Mouse (Mus musculus) kidney, postnatal 0 days (tissue): ENCODE results near the gene Fzd9. TPM values are rescaled to one million over a fixed set of nuclear protein-coding genes. Genes with fewer than 3 reads are reported as not detected.
A peak's percentile ranks its signal among the peaks of the same experiment; 100 is the strongest.

Experiments used
- ATAC-seq: fragments of 200-750 bp; cut with Nextera tagmentation; replicated peaks from 2 replicates; pipeline ENCODE4 v1.8.0; 2017; ENCODE audit warnings: low read depth, moderate number of reproducible peaks, moderate TSS enrichment, moderate library complexity; ENCODE audit not compliant: low FRiP score
- DNase-seq: peaks from one replicate; pipeline ENCODE4 v3.0.0-alpha.2; 2016; ENCODE audit warnings: low spot score
- H3K27ac ChIP-seq: fragments of 300-500 bp; sonication (generic); 2 replicates; pipeline ENCODE4 v1.5.1; 2014; ENCODE audit warnings: mild to moderate bottlenecking
- H3K27me3 ChIP-seq: fragments of 300-500 bp; sonication (generic); 2 replicates; pipeline ENCODE4 v1.6.1; 2014; ENCODE audit warnings: low read length, mixed read lengths; ENCODE audit not compliant: insufficient read depth
- H3K36me3 ChIP-seq: fragments of 300-500 bp; sonication (generic); 2 replicates; pipeline ENCODE4 v1.6.1; 2014; ENCODE audit warnings: low read length, mixed read lengths; ENCODE audit not compliant: insufficient read depth
- H3K4me1 ChIP-seq: fragments of 300-500 bp; sonication (generic); replicated peaks from 2 replicates; pipeline ENCODE4 v1.6.1; 2014; ENCODE audit warnings: antibody characterized with exemption, low read length, mixed read lengths; ENCODE audit not compliant: insufficient read depth
- H3K4me2 ChIP-seq: fragments of 300-500 bp; sonication (generic); 2 replicates; pipeline ENCODE4 v1.6.1; 2014; ENCODE audit warnings: mild to moderate bottlenecking, low read length, moderate library complexity, mixed read lengths
- H3K4me3 ChIP-seq: fragments of 300-500 bp; sonication (generic); replicated peaks from 2 replicates; pipeline ENCODE4 v1.5.1; 2014; ENCODE audit warnings: low read depth, low read length
- H3K9ac ChIP-seq: fragments of 300-500 bp; sonication (generic); 2 replicates; pipeline ENCODE4 v1.6.1; 2014; ENCODE audit warnings: low read depth, low read length
- H3K9me3 ChIP-seq: fragments of 300-500 bp; sonication (generic); replicated peaks from 2 replicates; pipeline ENCODE4 v1.6.1; 2016; ENCODE audit warnings: low read length, inconsistent platforms, mixed read lengths
- CTCF ChIP-seq: IDR thresholded peaks from 2 replicates; pipeline ENCODE4 v1.5.1; 2016; ENCODE audit warnings: antibody characterized with exemption, low read depth, mild to moderate bottlenecking, moderate library complexity
- WGBS: fragments of 180-500 bp; shearing (Covaris S2); extraction: QIAGEN DNeasy Blood & Tissue Kit; methylation state at CpG from one replicate; pipeline ENCODE4 v1.1.7; 2014; 5-methylcytosine and 5-hydroxymethylcytosine counted together
- microRNA-seq: library from miRNA; unstranded; fragments of <30 nt; microRNA quantifications from one replicate; pipeline ENCODE4, GENCODE M21; 2016
- polyA plus RNA-seq: library from polyadenylated mRNA; unstranded; fragments of >200 nt; fragmentation: Nextera tagmentation; extraction: Ambion mirVana; gene quantifications from 2 replicates; pipeline ENCODE4 v1.2.1, GENCODE M21; 2015

The Fzd9 gene
- polyA plus RNA-seq, 1 experiment from 2014 or later: 0.93 TPM

DNA sequence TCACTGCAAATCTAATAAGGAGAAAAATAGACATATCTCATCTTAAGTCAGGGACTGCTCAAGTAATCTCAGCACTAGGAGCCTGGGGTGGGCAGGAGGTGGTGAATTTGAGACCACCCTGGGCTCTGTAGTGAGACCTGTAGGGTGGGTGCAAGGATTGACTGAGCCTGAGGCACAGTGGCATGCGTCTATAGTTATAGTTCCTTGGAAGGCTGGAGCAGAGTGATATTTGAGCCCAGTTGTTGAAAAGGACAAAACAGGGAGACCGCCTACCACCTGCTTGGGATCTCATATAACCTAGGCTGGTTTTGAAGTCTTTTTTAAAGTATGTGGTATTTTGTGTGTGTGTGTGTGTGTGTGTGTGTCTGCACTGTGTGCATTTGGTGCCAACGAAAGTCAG lies 26.9 kb downstream of the Fzd9 start:
- no peak for ATAC-seq
- H3K4me1 ChIP-seq: no peaks in the 10 kb centered on the region
- H3K27me3 ChIP-seq: no peaks in the 10 kb centered on the region
- H3K36me3 ChIP-seq: peaks cover 74% of the 10 kb centered on the region
- no peak overlapping the region for H3K9ac ChIP-seq
- H3K4me2 ChIP-seq: no peak overlapping the region
- no peak for DNase-seq
- H3K27ac ChIP-seq: no peak overlapping the region
- 84% methylated on average over 3 of the region's 3 CpGs for WGBS
- TF ChIP-seq CTCF: no peak
- no peaks in the 10 kb centered on the region for H3K9me3 ChIP-seq
- no peak overlapping the region for H3K4me3 ChIP-seq

DNA sequence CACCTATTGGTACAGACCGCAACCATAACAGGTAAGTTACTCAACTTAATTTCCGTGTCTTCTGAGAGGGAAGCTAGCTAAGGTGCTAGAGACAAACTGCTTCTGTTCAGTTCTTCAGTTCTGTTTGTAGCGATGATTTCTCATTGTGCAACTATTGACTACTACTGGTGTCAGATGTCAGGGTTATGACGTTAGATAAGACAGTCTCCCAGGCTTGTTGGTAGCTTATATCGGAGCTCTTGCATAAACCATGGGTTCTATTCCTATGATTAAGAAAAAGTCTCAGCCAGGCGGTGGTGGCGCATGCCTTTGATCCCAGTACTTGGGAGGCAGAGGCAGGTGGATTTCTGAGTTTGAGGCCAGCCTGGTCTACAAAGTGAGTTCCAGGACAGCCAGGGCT lies 29.0 kb downstream of the Fzd9 start:
- Histone ChIP-seq H3K4me3 (no peak overlapping the region), H3K9me3 (no peaks in the 10 kb centered on the region), H3K9ac (no peak overlapping the region), H3K27ac (no peak overlapping the region), H3K4me2 (no peak overlapping the region), H3K4me1 (no peaks in the 10 kb centered on the region), H3K27me3 (no peaks in the 10 kb centered on the region), H3K36me3 (peaks cover 78% of the 10 kb centered on the region)
- no peak for TF ChIP-seq CTCF
- 90% methylated on average over 7 of the region's 7 CpGs for WGBS
- DNase-seq: no peak
- ATAC-seq: no peak

DNA sequence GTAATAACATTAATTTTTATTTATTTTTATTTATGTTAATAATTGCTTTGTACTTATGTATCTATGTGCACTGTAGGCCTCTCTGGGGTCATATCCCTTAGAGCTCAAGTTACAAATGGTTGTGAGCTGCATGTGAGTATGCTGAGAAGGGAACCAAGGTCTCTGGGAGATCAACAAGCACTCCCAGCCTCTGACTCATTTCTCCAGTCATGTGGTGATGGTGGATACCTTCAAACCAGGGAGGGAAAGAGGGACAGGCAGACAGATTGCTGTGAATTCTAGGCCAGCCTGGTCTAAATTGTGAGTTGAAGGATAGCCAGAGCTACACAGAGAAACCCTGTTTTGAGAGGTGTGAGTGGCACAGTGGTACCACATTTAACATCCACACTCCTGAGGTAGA lies 30.1 kb downstream of the Fzd9 start:
- DNase-seq (no peak), ATAC-seq (no peak)
- H3K4me2 ChIP-seq: no peak overlapping the region
- no peak overlapping the region for H3K27ac ChIP-seq
- TF ChIP-seq CTCF: no peak
- H3K4me1 ChIP-seq: no peaks in the 10 kb centered on the region
- H3K9ac ChIP-seq: no peak overlapping the region
- H3K9me3 ChIP-seq: no peaks in the 10 kb centered on the region
- no peak overlapping the region for H3K4me3 ChIP-seq
- no peaks in the 10 kb centered on the region for H3K27me3 ChIP-seq
- H3K36me3 ChIP-seq: peaks cover 81% of the 10 kb centered on the region

DNA sequence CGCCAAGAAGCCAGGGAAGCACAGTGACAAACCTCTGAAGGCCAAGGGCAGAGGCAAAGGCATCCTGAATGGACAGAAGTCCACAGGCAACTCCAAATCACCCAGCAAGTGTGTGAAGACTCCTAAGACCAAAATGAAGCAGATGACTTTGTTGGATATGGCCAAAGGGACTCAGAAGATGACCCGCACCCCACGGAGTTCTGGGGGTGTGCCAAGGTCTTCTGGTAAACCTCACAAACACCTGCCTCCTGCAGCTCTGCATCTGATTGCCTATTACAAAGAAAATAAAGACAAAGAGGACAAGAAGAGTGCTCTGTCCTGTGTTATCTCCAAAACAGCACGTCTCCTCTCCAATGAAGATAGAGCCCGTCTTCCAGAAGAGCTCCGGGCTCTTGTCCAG lies 34.2 kb downstream of the Fzd9 start:
- ATAC-seq (no peak), DNase-seq (no peak)
- Histone ChIP-seq H3K4me1 (no peaks in the 10 kb centered on the region), H3K9me3 (no peaks in the 10 kb centered on the region), H3K4me2 (no peak overlapping the region), H3K4me3 (no peak overlapping the region), H3K27me3 (no peaks in the 10 kb centered on the region), H3K27ac (no peak overlapping the region), H3K9ac (no peak overlapping the region), H3K36me3 (peaks cover 83% of the 10 kb centered on the region)
- 94% methylated on average over 6 of the region's 6 CpGs for WGBS
- no peak for TF ChIP-seq CTCF

DNA sequence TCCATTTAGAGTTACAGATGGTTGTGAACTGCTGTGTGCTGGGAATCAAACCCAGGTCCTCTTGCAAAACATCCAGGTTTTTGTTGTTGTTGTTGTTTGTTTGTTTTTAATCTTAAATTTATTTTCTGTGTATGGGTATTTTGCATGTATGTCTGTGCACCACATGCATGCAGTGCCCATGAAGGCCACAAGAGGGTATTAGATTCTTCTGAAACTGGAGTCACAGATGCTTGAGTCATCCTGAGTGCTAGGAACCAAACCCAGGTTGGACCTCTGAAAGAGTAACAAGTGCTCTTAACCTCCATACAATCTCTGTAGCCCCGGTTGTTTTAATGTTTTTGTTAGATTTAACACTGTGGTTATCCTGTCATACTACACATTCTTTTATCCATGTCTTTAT lies 42.8 kb downstream of the Fzd9 start:
- no peak overlapping the region for H3K27ac ChIP-seq
- H3K4me3 ChIP-seq: no peak overlapping the region
- no peak overlapping the region for H3K9ac ChIP-seq
- H3K4me2 ChIP-seq: no peak overlapping the region
- H3K27me3 ChIP-seq: no peaks in the 10 kb centered on the region
- 92% methylated on average over 1 of the region's 1 CpGs for WGBS
- H3K9me3 ChIP-seq: no peaks in the 10 kb centered on the region
- H3K36me3 ChIP-seq: peaks cover 54% of the 10 kb centered on the region
- DNase-seq (no peak), ATAC-seq (no peak)
- H3K4me1 ChIP-seq: no peaks in the 10 kb centered on the region
- peak; percentile 43; the same call in 1 of the 2 replicates for TF ChIP-seq CTCF

DNA sequence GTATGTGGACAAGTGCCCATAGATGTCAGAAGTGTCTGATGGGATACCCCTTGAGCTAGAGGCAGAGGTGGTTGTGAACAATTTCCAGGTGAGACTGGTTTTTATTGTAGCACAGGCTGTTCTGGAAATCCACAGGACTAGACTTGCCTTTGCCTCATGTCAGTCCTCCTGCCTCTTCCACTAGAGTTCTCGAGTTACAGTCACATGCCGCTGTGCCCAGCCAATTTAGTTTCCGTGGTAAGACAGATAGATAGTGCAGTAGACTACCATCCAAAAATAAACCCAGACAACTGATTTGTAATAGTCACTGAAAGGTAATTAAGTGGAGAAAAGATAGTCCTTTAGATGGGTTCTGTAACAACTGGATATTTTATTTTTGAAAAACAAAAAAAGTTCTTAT lies 48.3 kb downstream of the Fzd9 start:
- 57% methylated on average over 3 of the region's 3 CpGs for WGBS
- no peak overlapping the region for H3K4me2 ChIP-seq
- no peak for TF ChIP-seq CTCF
- H3K4me1 ChIP-seq: no peaks in the 10 kb centered on the region
- no peaks in the 10 kb centered on the region for H3K9me3 ChIP-seq
- DNase-seq: no peak
- no peaks in the 10 kb centered on the region for H3K27me3 ChIP-seq
- no peak overlapping the region for H3K9ac ChIP-seq
- no peak overlapping the region for H3K27ac ChIP-seq
- H3K36me3 ChIP-seq: peaks cover 25% of the 10 kb centered on the region
- ATAC-seq: no peak
- no peak overlapping the region for H3K4me3 ChIP-seq

Small RNA genes lying within 50 kb of the gene (microRNA-seq; reads per million reads assigned to microRNA genes)
- not detected for gene Gm25315

Other genes starting within 250 kb of the Fzd9 start
- gene Abhd11, start 242.1 kb downstream of the Fzd9 start, polyA plus RNA-seq: 93.7 and 94.5 TPM in 2 replicates
- 6.6 and 9.0 TPM in 2 replicates for gene Stx1a, start 227.7 kb downstream of the Fzd9 start, polyA plus RNA-seq
- 42.4 and 42.6 TPM in 2 replicates for gene Dnajc30, start 187.0 kb downstream of the Fzd9 start, polyA plus RNA-seq
- 80.4 and 85.2 TPM in 2 replicates for gene Bud23, start 186.3 kb downstream of the Fzd9 start, polyA plus RNA-seq
- 9.9 and 12.5 TPM in 2 replicates for gene Vps37d, start 173.0 kb downstream of the Fzd9 start, polyA plus RNA-seq
- 6.5 and 7.8 TPM in 2 replicates for gene Mlxipl, start 161.3 kb downstream of the Fzd9 start, polyA plus RNA-seq
- gene Tbl2, start 101.6 kb downstream of the Fzd9 start, polyA plus RNA-seq: 14.5 and 17.4 TPM in 2 replicates
- gene Bcl7b, start 82.9 kb downstream of the Fzd9 start, polyA plus RNA-seq: 58.8 and 65.6 TPM in 2 replicates
- gene Baz1b, start 64.0 kb downstream of the Fzd9 start, polyA plus RNA-seq: 22.6 and 22.9 TPM in 2 replicates
- not detected in 2 replicates for gene Fkbp6, start 98.8 kb upstream of the Fzd9 start, polyA plus RNA-seq
- not detected in 2 replicates for gene Trim50, start 102.1 kb upstream of the Fzd9 start, polyA plus RNA-seq
- 22.7 and 23.8 TPM in 2 replicates for gene Nsun5, start 118.7 kb upstream of the Fzd9 start, polyA plus RNA-seq
- 8.1 and 8.9 TPM in 2 replicates for gene Pom121, start 143.3 kb upstream of the Fzd9 start, polyA plus RNA-seq